Mouse (Mus musculus) intestine, postnatal 0 days (tissue): ENCODE data around the gene Eif1b. TPM values are rescaled to one million over a fixed set of nuclear protein-coding genes. Genes with fewer than 3 reads are reported as not detected.

ENCODE experiments used
- ATAC-seq: fragments of 200-750 bp; cut with Nextera tagmentation; 2 replicates; pipeline ENCODE4 v1.8.0; 2017; ENCODE audit warnings: mild to moderate bottlenecking, moderate TSS enrichment, moderate library complexity
- H3K27ac ChIP-seq: fragments of 300-500 bp; sonication (generic); 2 replicates; pipeline ENCODE4 v1.5.1; 2014; ENCODE audit warnings: mild to moderate bottlenecking, low read depth, low read length, moderate library complexity
- H3K27me3 ChIP-seq: fragments of 300-500 bp; sonication (generic); replicated peaks from 2 replicates; pipeline ENCODE4 v1.6.1; 2014; ENCODE audit warnings: low read length, mixed read lengths; ENCODE audit not compliant: control insufficient read depth, insufficient read depth
- H3K36me3 ChIP-seq: fragments of 300-500 bp; sonication (generic); 2 replicates; pipeline ENCODE4 v1.6.1; 2014; ENCODE audit warnings: mild to moderate bottlenecking, moderate library complexity; ENCODE audit not compliant: control insufficient read depth, insufficient read depth
- H3K4me1 ChIP-seq: fragments of 300-500 bp; sonication (generic); replicated peaks from 2 replicates; pipeline ENCODE4 v1.6.1; 2014; ENCODE audit warnings: antibody characterized with exemption, low read length, mixed read lengths; ENCODE audit not compliant: control insufficient read depth, insufficient read depth
- H3K4me2 ChIP-seq: fragments of 300-500 bp; sonication (generic); replicated peaks from 2 replicates; pipeline ENCODE4 v1.6.1; 2014; ENCODE audit warnings: low read depth, mild to moderate bottlenecking, moderate library complexity
- H3K4me3 ChIP-seq: fragments of 300-500 bp; sonication (generic); 2 replicates; pipeline ENCODE4 v1.5.1; 2014; ENCODE audit warnings: low read depth, low read length
- H3K9ac ChIP-seq: fragments of 300-500 bp; sonication (generic); 2 replicates; pipeline ENCODE4 v1.6.1; 2014; ENCODE audit warnings: mild to moderate bottlenecking, low read depth, low read length
- H3K9me3 ChIP-seq: fragments of 300-500 bp; sonication (generic); 2 replicates; pipeline ENCODE4 v1.6.1; 2016; ENCODE audit warnings: mixed run types; ENCODE audit not compliant: control insufficient read depth
- CTCF ChIP-seq: sonication (generic); IDR thresholded peaks from 2 replicates; pipeline ENCODE4 v1.5.1; 2016; ENCODE audit warnings: low read depth, mild to moderate bottlenecking, control low read depth, antibody characterized with exemption, moderate library complexity
- WGBS: fragments of 180-500 bp; shearing (Covaris S2); extraction: QIAGEN DNeasy Blood & Tissue Kit; methylation state at CpG from one replicate; pipeline ENCODE4 v1.1.7; 2014; 5-methylcytosine and 5-hydroxymethylcytosine counted together
- polyA plus RNA-seq: library from polyadenylated mRNA; unstranded; fragments of >200 nt; fragmentation: Nextera tagmentation; extraction: Ambion mirVana; gene quantifications from 2 replicates; pipeline ENCODE4 v1.2.1, GENCODE M21; 2015

Gene Eif1b
- polyA plus RNA-seq, 1 experiment from 2014 or later = 115 TPM

- no peak overlapping the region for H3K9ac ChIP-seq
- no peak for ATAC-seq
- WGBS = 0% methylated on average over 2 of the region's 2 CpGs
- TF ChIP-seq CTCF = no peak
- no peaks in the 10 kb centered on the region for H3K36me3 ChIP-seq
- no peak overlapping the region for H3K27ac ChIP-seq
- 0 out of 2 replicates have a peak, but pooled peaks cover 15% of the 10 kb centered on the region for H3K27me3 ChIP-seq
- no peak overlapping the region for H3K4me3 ChIP-seq
- no peak overlapping the region for H3K4me2 ChIP-seq
- no peaks in the 10 kb centered on the region; the same call in 1 of the 2 replicates for H3K4me1 ChIP-seq
- no peaks in the 10 kb centered on the region for H3K9me3 ChIP-seq
Measured at GRCm38 (mm10) chr9:120541411-120541810, 49.4 kb downstream of the Eif1b start.

- no peak overlapping the region for H3K27ac ChIP-seq
- no peaks in the 10 kb centered on the region for H3K9me3 ChIP-seq
- TF ChIP-seq CTCF = no peak
- ATAC-seq = no peak
- H3K9ac ChIP-seq = no peak overlapping the region
- H3K4me2 ChIP-seq = no peak overlapping the region
- H3K4me1 ChIP-seq = no peaks in the 10 kb centered on the region; the same call in 1 of the 2 replicates
- no peaks in the 10 kb centered on the region for H3K36me3 ChIP-seq
- 23% methylated on average over 6 of the region's 6 CpGs for WGBS
- 0 out of 2 replicates have a peak, but pooled peaks cover 15% of the 10 kb centered on the region for H3K27me3 ChIP-seq
- no peak overlapping the region for H3K4me3 ChIP-seq
Measured at GRCm38 (mm10) chr9:120542241-120542640, 50.2 kb downstream of the Eif1b start.

Other genes with a start within 250 kb of the Eif1b start
- gene Myrip, start 190.7 kb upstream of the Eif1b start, polyA plus RNA-seq = 0.47 and 0.55 TPM in 2 replicates
- 1.2 and 1.3 TPM in 2 replicates for gene Entpd3, start 47.6 kb downstream of the Eif1b start, polyA plus RNA-seq
- gene Rpl14, start 79.2 kb downstream of the Eif1b start, polyA plus RNA-seq = 500 and 505 TPM in 2 replicates